Mouse (Mus musculus): Measurements from ENCODE around the gene C8a. TPM values are rescaled to one million over a fixed set of nuclear protein-coding genes. Genes with fewer than 3 reads are reported as not detected.

C8a gene
- total RNA-seq, 4 experiments from 2014 or later = not detected

DNA sequence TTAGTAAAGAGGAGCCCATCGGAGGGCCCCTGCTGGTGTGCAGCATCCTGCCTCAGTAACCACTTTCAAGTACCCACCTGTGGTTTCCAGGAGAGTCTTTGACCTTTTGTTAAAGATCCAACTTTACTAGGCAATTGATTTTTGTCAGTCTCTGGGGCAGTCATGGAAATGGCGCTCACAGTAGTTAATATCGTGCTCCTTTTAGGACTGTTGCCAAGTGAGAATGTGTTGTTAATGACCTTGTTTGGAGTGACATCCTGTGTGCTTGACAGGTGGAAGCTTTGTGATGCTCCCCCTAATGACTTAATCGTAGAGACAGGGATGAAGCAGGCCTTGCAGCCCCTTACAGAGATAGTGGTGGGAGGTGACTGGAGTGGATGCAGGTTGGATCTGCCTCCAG, 105.9 kb downstream of the C8a start:
- no peak for DNase-seq (ENCODE audit: low spot score in 2 of 2)

DNA sequence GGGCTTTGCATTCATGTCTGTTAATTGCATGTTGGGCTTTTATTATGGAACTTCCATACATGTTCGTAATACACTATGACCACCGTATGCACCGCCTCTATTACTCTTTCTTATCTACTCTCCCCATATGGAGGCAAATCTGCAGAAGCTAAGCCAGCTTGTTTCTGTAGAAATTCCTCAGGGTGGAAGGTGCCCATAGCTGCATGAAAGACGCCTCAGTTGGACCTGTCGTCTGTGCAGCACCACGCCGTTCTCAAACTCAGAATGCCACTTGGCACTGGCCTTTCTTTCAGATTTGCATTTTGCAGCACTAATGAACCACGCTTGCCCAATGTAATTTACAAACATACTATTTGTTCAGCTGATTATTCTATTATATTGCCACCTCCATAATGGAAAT, 106.6 kb downstream of the C8a start:
- DNase-seq (ENCODE audit: low spot score in 2 of 2) = no peak

DNA sequence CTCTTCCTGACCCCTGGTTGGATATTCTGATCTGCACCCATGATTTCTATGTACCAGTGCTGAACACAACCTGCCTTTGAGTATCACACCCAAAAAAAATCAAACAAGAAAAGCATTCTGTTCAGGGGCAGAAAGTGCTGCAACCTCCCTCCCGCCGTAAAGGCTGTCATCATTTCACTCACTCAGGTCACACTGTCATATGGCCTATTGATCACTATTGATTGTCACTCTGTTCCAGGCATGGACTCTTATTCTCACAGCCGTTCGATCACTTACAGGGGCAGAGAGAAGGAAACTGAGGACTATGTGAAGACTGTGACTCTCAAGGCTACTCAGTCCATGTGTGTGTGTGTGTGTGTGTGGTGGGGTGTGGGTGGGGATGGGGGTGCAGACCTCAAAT, 108.0 kb downstream of the C8a start:
- DNase-seq (ENCODE audit: low spot score in 2 of 2) = no peak

DNA sequence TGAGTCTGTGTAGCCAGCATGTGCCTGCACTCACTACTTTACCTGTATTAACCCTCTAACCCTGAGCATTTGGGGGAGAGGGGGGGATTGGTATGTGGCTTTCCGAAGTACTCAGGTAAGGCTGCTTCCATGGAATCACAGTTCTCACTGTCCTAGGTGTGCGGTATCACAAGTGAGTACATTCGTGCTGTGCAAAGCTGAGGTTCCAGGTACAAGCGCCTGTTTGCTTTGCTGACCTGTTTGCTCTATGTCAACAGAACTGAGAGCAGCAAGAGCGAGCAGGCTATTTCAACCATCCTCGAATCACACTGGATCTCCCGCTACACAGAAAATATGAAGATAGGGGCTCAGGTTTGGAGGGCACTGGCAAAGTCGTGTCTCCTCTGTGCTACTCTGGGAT, 110.1 kb downstream of the C8a start, which contains the start of gene C8b:
Gene C8b (plus strand): TSS at position 253 of the 400 bp plus-strand sequence.
- no peak for DNase-seq (ENCODE audit: low spot score in 2 of 2)

Other genes with a start within 250 kb of the C8a start
- gene C8b, start 110.1 kb downstream of the C8a start, total RNA-seq (2022) = not detected
- not detected for gene Gm17662, start 19.1 kb downstream of the C8a start, total RNA-seq (2022)
- under 1 TPM in 3 of 4 experiments, not detected in 1; 0.08 to 0.16 (median 0.10) TPM for gene Fyb2, start 37.1 kb upstream of the C8a start, total RNA-seq (2022)
- gene Prkaa2, start 233.5 kb upstream of the C8a start, total RNA-seq (2022) = 100 to 1,000 TPM; 137 to 175 (median 164) TPM